Mouse (Mus musculus) naive thymus-derived CD4-positive, alpha-beta T cell, adult 2 months (primary cell): ENCODE measurements around the gene Pdlim5.
A peak's percentile ranks its signal among the peaks of the same experiment; 100 is the strongest.

Experiments used
- DNase-seq: peaks from one replicate; pipeline ENCODE4 v3.0.0-alpha.2; 2011; ENCODE audit warnings: low read depth

Gene Pdlim5

DNA sequence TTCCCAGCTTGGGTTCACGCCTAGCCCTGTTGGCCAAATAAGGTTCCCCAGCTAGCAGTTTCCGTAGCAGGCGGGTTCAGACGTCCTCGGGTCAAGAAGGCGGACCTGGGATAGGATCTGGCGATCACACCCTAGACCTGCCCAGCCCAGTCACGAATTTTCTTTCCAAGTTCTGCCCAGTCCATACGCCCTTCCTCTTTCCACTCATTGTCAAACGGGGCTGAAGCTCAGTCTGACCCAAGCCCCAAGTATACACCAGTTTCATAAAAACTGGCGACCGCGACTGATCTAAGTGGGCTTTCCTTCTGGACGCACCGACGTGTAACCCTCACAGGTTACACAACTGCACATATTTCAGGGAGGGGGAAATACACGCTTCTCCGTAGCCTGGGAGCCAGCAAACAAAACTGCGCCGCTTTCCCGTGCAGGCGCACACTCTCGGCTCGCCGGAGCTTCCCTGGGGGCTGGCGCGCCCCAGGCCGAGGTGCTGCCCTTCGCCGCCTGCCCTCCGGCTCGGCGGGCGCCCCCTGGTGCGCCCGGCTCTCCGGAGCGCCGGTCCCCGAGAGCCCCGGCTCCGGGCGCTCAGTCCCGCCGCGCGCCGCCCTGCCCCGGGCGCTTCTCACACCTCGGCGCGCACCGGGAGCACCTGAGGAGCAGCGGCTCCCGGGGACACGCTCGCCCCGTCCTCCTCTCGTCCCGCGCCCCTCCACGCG, 544 bp downstream of the Pdlim5 start:
- DNase-seq, result no peak

DNA sequence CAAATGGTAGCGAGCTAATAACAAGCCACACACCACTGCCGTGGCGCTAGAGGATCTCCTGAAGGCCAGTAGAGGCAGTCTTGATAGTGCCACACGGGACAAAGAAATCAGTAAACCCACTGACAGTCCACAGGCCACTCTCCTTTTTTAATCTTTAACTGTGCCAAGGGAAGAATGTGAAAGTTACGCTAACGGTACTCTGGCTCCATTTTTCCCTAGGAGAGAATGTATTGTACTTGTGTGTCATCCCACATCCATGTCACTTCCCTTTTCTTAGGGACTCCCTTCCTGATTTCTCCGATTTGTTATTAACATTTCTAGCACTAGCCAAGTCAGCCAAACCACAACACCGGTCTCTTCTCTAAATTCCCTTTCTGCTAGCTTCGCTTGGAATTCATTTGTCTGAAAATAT, 1.5 kb downstream of the Pdlim5 start:
- no peak for DNase-seq

DNA sequence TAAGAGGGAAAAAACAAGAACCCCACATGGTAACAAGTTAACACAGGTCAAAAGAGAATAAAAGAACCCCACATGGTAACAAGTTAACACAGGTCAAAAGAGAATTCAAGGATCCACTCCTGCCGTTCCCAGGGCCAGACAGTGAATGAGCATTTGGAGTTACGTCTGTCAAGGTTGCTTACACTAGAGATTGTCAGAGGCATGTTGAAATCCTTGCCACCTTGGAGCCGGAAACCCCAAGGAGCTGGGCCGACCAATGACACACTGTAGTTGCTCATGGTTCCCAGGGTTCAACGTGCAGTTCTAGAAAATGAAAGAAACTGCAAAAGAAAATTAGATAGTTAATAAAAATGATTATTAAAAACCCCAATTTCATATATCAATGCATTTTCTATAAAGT, 4.0 kb downstream of the Pdlim5 start:
- DNase-seq, result no peak

DNA sequence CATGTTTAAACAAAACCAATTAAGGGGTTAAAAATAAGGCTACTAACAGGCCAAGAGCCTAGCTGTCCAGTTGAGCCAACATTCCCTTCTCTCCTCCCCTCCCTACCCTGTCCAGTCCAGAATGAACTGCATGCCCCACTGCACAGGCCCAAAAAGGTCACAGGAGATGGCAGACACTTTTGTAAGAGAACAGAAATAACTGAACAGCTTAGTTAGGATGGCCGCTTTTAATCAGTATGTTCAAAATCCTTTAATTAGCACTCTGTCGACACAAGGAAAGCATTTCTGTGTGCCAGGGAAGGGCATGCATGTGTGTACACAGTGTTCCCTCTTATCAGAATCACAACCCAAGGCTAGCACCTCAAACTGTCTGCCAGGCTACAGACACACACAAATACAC, 5.2 kb downstream of the Pdlim5 start:
- DNase-seq, result no peak

DNA sequence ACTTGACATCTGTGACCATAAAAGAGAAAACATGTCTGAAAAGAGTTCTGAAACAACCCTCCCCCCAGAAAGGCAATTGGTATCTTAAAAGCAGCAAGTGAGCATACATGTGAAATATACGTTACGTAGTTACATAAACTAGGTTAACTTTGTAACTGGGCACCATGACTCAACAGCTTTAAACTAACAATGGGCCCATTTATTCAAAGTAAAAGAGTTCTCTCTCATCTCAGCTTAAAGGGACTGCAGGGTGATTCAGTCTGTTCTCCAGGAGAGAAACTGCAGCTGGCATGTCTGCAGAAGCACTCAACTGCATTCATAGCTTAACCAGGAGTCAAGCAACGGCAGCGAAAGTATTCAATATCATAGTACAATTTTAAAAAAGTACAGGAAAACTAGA, 7.3 kb downstream of the Pdlim5 start:
- no peak for DNase-seq

DNA sequence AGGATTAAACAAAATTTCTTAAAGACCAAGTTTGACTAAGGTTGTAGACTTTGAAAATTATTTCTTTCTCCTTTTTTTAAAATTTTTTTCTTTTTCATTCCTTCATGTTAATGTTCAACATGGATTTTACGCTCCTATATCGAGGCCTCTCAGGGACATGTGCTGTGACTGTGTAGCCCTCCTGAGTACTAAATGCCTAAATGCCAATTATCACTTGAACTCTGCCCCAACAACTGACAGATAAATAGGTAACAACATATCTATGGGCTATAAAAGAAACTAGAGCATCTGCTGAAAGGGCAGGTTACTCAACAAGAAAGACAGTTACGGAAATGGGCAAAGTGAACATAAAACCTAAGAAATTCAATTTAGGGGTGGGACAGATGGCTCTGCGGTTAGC, 9.0 kb downstream of the Pdlim5 start:
- DNase-seq, result no peak

DNA sequence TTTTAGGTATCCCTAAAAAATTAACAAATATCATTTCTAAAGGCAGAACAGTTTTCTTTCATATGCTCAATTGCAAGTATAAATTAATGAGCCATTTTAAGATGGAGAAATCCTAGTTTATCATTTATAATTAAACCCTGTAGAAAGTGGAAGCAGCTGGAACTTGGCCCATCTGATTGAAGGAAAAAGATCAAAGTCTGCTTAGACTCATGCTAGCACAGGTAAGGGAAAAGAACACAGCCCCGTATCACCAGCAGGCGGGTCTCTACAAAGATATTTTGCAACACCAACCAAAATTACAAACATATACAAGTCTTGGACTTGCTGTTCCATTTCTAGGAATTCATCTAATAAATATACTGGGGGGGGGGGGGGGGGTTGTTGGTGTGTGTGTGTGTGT, 9.8 kb downstream of the Pdlim5 start:
- DNase-seq, result no peak

DNA sequence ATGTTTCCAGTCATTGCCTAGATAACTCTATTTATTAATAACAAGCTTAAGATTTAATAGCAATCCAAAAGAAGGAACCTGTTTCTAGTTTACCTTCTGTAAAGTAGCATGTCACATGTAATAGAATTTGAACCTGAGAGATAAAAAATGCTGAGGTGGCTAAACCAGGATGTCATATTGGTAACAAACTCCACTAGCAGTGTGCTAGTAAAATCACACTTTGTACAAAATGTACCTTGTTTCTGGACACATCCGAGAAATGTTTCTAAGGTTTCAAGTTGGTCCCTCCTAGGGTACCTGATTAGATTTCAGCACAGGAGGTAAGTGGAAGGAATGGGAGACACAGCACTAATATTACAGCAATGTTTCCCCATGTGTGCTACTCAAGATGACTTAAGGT, 18.9 kb downstream of the Pdlim5 start:
- DNase-seq, result no peak

DNA sequence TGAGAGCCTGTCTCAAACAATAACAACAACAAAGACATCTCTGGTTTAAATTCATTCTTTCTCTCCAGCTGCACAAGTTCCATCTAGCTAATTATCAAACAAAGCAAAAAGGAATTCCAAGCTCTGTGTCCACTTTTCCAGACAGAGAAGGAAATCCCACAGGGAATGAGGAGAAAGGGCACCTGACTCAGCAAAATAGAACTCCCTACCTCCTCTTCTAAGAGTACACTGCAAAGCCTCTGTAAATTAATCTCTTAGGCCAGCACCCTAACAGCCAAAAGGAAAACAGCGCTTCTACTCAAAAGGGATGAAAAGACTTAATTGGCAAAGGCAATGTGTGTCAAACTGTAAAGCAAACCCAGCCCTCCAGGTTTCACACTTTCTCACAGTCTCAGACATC, 20.4 kb downstream of the Pdlim5 start:
- no peak for DNase-seq

DNA sequence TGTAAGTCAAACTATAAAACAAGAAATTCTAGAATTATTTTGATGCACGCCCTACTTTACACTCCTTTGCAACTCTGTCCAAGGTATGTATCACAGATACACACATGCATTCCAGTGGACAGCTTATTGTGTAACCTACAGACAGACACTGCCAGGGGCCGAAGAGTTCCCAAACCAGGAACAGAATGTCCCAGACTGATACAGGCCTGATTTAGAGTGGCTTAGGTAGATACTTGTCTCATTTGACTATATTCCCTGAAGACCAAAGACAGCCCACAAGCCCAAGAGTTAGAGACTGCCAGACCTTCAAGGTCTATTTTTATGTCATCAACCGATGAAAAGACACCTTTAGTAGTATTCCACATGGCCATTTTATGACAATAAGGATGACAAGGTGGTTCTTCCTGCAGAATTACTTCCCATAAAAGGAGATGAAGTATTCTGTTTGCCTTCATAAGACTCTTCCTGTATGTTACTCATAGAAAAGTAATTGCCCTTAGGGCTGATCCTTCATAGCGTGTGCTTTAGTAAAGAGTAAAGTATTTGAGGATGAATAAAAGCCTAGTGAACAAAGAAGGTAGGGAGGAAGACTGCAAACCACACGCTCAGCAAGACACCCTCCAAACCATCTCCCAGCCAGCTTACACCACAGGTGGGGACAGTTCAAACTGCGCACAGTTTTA, 22.9 kb downstream of the Pdlim5 start:
- DNase-seq, result no peak

DNA sequence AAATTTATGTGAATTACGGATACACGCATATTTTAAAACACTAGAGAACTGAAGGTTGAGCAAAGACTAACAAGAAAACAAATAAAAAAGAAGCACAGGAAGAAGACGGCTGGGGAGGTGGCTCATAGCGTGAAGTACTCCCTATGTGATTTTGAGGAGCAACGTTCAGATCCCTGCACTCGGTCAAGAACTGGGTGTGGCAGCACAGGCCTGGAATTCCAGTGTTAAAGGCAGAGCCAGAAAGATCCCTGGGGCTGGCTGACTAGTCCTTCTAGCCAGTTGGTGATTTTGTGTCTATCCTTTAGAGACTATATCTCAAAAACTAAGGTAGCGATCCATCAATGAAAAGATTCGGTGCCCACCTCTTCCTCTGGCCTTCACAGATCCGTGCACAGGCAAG, 27.1 kb downstream of the Pdlim5 start:
- no peak for DNase-seq

DNA sequence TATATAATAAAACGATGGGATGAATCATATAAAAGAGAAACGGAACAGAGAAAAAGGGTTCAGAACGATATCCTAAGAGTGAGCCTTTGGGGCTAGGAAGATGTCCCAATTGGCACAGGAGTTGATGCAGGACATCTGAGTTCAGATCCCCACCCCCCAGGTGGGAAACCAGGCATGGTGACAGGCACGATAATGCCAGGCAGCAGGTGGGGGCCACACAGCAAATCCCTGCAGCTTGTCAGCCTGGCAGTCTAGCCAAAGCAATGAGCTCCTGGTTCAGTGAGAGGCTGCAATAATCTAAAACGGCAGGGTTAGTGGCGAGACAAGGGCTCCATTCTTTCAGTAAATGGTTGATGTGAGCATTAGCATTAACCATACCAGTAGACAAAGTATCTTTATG, 33.4 kb downstream of the Pdlim5 start:
- DNase-seq, result no peak

DNA sequence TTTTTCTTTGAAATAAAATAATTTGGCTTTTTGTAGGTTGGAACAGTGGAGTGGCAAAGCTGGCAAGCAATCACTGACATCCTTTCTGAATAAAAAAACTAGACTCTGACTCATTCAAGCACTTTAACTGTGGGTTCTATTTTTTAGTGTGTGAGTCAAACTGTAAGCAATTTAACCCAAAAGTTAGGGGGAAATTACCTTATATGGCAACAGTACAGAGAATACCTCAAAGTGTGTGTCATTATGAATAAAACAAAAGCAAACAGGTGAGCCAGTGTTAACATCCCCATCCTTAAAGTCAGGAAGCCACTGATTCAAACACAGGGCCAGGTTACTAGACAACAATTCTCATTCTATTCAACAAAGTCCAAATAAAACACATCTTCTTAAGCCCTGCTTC, 36.5 kb downstream of the Pdlim5 start:
- DNase-seq, result no peak

DNA sequence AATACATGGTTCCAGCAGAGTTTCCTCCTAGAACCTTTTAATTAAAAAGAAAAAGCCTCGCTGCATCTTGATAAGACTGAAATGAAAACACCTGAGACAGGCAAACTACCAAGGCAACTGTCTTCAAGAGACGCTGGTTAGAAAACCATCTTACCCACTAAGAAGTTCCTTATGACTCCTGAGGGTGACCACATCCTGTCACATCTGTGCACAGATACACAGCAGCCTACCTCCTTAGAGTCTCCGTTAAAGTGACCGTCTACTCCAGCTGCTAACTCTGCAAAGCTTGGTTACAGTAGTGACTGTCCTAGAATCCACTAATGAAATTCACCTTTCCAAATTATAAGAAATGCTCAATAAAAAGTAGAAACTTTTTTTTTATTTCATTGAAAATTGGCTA, 38.8 kb downstream of the Pdlim5 start:
- peak; percentile 68 for DNase-seq

DNA sequence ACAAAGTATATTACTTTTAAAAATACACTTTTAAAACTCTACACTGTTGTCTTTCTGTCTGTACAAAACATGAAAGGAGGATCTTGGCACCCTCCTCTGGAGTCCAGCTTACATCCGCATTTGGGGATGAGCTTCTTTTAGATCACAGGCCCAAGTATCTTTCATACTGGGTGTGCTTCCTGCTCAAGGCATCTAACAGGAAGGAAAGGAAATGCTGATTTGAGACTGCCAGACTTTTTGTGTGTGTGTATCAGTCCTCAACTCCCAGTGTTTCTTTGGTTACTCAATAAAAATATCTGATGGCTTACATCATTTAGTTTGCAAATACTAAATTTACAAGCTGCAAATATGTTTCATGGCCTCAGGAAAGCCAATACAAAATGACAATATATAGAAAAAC, 42.3 kb downstream of the Pdlim5 start:
- DNase-seq, result peak; percentile 38

DNA sequence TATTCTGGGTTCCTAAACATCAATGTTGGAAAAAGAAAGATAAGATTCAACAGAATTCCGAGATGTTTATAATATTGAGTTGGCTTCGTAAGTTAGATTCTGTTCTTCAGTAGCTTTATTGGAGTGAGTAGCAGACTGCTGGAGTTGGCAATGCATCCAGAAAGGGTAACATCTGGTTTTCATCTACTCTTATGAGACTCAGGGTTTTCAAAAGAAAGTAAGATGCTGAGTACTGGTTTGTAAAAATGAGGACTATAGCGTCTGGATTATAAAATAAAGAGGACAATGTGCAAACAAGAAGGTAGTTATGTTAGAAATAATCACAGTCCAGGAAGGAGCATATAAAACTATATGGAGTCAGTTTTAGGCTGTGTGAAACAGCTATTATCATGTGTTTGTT, 45.0 kb downstream of the Pdlim5 start:
- no peak for DNase-seq

DNA sequence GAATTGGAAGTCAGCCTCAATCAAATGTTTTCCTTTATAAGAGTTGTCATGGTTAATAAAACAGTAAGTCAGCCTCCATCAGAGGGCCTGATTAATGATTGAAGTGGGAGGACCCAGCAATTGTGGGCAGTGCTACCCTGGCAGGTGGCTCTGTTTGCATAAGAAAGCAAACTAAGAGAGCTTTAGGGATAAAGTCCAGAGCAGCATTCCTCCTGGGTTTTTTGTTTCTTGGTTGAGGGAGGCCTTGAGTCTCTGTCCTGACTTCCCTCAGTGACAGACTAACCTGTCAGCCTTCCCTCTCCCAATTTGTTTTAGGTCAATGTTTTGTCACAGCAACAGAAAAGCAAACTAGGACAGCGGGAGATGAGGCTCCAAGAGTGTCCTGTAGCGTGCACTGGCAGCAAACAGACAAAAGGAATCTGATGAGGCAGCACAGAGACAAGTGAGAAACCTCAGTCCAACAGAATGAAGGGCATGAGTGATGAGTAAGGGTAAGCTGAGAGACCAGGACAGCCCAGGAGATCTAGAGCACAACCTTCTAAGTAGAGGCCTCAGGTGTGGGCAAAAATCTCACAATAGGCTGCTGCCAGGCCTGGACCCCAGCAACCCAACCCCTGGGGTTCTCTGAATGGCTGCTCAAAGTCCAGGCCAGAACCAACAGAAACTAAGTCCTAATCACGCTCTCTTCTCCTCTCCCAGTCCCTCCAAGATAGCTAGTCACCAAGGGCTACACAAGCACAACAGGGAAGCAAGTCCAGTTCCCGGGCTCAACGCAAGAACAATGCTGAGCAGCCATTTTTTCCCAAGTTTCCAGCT, 46.5 kb downstream of the Pdlim5 start:
- no peak for DNase-seq

DNA sequence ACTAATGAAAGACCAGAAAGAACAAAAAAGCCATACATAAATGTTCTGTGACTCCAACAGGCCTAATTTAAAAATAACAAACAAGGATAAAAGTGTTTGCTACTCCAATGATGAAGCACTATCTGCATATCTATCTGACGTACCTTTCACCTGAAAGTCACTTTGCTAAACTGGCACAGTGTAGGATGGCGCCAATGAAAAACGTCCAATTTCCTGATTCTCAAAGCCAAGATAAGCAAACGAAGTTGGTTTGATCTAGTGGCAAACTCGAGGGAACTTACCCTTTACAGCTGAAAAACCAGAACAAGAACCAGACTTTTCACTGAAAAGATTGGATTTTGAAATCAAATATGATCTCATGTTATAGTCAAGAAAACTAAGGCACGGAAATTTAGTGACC, 49.2 kb downstream of the Pdlim5 start:
- no peak for DNase-seq

DNA sequence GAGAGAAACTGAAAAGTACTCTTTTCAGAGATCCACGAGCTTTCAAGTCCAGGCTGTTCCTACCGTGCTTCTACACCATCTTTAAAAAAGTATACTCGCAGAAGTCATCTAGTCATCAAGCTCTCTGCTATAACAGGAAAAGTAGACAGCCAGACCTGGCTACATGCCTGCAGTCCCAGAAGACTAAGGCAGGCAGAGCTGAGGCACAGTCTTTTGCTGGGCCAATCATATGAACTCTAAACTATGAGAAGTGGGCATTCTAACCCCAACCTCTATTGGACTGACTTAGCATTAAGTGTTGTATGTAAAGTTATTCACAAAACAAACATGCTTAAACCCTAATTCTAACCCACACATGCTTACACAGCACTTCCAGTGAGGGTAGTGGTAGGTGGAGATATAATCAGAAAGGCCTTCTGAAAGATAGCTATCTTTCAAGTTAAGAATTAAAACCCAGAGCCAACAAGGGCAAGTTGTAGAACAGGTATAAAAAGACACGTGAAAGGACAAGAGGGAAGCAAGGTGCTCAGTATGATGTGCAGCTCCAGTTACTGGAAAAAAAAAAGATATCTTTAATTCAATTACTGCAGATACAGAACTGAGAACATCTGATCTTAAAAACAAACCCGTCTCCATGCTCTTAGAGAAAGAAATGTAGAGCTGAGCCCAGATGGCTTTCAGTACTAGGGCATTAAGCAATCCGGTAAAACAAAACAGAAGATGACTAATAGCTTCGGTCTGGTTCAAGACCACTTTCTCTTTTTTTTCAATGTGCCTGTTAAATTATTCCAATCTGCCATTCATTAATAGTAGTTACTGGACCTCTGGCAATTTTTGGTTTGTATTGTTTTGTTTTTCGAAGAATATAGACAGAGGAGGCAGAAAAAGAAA, 50.0 kb downstream of the Pdlim5 start:
- no peak for DNase-seq

DNA sequence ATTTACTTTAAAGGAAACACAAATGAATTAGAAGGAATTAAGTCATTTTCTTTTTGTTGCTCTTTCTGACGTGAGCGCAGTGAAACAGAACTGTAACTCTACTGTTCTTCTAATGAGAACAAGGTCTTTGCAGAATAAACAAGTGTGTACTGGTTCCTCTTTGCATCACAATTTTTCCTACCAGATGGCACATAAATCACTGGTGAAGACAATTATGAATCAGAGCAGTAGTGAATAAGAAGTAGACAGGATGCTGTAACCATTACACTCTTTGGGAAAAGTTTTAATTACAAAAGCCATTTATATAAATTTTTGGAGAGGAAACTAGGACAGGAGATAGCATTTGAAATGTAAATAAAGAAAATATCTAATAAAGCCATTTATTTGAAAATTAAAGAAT, 51.7 kb downstream of the Pdlim5 start:
- DNase-seq, result no peak

DNA sequence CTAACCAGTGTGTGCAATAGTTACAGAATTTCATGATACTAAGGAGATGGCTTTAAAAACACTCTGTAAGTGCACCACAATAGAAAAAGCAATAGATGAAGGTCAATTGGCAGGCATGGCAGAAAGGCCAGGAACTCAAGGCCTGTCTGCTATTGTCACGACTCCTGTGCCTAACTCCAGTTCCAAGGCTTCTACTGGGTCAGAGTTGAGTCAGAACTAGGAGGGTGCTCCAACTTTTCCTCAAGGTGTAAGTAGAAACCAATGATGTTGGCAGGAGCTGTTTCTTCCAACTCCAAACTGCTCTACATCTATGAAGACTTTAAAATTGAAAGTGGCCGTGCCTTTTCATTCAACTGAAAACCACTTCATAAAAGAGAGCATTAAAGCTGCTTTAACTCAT, 54.8 kb downstream of the Pdlim5 start:
- DNase-seq, result no peak
